Mouse (Mus musculus) R1 (cell line): Measurements from ENCODE around the gene Lrrc23.
A peak's percentile ranks its signal among the peaks of the same experiment; 100 is the strongest.

Experiments
- DNase-seq: peaks from one replicate; pipeline ENCODE4 v3.0.0-alpha.2; 2018; ENCODE audit warnings: low read depth, low spot score

Gene Lrrc23

DNA sequence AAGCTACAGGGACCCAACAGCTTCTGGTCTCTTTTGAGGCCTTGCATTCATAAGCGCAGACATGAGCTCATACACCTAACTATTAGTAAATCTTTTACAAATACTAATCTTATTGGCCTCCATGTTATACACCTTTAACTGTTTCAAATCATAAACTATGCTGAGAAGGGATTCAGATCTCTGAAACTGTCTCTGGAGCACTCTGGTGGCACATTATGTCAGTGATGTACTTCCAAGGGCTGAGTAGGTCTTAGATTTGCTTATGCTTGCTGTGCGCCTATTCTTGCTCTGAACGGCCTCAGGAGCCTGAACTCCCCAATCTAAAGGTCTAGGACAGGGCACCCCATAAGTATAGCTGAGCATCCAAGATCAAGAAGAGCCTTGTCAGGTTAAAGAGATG, 37.7 kb downstream of the Lrrc23 start:
- no peak for DNase-seq

DNA sequence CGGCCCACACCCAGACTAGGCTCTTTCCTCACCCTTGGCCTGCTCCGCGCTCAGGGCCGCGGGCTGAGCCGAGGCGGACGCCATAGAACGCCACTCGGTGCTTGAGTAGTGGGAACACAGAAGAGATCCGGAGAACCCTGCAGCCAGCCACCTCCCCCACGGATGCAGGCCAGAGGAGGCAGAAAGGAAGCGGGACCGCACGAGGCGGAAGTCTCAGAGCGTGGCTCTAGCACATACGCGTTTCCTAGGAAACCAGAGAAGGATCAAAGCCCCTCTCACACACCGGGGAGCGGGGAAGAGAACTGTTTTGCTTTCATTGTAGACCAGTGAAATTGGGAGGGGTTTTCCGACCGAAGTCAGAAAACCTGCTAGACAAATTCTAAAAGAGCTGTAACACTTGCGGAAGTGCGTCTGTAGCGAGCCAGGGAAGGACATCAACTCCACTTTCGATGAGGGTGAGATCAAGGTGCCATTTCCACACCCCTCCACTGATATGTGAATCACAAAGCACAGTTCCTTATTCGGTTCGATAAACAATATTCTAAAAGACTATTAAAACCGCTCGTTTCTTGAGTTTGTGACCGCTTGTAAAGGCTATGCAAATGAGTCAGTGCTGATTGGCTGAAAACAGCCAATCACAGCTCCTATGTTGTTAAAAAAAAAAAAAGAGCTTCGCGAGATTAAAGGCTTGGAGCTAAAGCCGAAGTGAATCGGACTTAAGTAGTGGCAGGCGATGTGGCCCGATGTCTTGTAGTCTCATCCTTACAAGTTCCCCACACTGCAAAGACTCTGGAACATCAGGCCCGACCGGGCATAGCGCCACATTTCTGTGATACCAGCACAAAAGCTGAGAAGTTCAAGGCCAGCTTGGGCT, 38.4 kb downstream of the Lrrc23 start, which contains the start of gene Grcc10:
Gene Grcc10, minus strand, starts transcription at position 487 of the 874 bp plus-strand sequence.
- peak; percentile 100 for DNase-seq

DNA sequence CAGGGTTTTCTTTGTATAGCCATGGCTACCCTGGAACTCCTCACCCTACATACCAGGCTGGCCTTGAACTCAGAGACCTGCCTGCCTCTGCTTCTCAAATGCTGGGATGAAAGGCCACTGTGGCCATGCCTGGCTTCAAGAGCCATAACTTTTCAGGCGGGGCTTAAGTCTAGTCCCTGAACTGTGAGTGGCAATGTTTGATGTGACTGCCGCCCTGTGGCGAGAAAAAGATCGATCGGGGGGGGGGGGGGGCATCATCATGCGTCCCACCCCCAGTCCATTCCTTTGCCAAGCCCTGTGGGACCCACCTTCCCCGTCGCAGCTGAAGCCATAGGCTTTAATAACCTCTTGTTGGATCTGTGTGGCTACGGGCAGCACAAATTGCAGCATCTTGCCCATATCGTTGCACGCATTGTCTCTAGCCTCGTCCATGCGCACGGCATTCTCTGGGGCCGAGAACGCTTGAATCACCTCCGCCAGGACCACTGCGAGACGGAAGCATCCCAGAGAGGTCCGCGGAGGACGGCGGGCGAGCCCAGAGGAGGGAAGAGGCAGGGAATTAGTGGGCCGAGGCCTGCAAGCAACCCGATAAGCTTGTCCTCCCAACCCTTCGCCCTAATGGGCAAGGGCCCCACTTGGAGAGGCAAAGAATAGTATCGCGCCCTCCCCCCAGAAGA, 39.2 kb downstream of the Lrrc23 start:
- peak; percentile 78 for DNase-seq

DNA sequence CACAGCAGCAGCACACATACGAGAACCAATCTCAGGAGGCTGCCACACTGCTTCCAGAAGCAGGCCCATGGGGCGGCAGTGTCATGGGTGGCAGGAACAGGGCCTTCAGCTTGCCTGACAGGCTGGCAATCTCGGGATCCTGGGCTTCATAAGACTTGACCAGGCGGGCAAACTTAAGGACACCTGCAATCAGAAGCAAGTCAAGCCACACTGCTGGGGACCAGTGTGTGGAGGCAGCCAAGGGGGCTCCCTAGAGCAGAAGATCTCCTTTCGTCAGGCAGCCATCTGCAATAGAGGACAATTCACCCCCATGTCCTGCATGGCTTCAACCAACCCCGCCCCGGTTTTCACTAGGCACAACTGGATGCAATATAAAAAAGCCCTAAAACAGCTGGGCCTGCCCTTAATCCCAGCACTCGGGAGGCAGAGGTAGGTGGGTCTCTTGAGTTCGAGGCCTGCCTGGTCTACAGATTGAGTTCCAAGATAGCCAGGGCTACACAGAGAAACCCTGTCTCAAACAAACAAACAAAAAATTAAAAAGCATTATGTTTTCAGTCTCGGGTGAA, 40.2 kb downstream of the Lrrc23 start:
- no peak for DNase-seq

DNA sequence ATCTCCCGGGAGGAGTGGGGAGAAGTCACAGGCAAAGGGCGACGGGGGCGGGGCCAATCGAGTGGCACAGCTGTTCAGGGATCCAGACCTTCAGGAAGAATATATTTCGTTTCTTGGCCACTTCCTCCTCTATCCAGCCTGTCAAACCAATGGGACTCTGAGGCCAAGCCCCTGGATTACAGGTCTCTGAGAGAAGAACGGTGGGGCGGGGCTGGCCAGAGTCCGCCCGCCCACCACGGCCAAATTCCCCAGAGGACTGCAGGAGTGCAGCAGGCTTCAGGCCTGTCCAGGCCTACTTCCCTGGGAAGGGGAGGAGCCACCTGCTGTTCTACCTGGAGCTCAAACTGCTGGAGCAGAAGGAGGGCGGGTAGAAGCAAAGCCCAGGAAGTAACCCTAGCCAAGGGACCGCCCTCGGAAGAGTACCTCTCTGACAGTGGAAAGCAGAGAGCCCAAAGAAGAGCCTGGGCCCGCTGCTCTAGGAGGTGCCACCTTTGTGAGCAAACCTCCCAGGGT, 41.0 kb downstream of the Lrrc23 start, which contains the start of gene Ptpn6:
Gene Ptpn6, minus strand, starts transcription at position 204 of the 513 bp plus-strand sequence.
- peak; percentile 96 for DNase-seq

DNA sequence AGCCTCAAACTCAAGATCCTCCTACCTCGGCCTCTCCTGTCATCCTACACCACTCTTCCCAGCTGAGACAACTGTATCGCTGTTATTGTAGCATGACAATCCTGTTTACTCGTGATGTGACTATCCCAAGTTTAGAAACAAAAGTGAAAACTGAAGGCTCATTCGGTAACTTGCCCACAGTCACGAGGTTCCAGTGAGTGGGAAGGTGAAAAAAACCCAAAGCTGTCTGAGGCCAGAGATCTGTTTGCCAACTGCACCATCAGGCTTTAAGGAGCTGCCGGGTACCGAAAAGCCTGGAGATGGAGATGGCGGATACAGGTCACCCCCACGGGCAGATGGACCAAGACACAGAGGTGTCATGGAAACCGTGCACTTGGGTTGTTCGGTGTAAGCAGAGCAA, 42.5 kb downstream of the Lrrc23 start:
- no peak for DNase-seq

DNA sequence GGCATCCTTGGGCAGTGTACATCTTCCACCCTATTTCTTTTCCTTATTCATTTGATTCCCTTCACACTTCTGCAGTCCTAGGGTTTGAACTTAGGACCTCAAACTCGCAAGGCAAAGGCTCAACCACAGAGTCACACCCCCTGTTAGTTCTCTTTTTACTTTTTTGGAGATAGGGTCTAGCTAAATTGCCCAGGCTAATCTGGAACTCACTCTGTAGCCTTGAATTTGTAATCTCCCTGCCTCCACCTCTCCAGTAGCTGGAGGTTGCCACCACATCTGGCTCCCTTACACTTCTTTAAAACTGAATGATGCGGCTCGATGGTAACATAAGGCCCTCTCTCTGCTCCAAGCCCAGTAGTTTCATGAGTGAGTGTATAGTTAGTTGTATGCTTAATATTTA, 45.1 kb downstream of the Lrrc23 start:
- no peak for DNase-seq

DNA sequence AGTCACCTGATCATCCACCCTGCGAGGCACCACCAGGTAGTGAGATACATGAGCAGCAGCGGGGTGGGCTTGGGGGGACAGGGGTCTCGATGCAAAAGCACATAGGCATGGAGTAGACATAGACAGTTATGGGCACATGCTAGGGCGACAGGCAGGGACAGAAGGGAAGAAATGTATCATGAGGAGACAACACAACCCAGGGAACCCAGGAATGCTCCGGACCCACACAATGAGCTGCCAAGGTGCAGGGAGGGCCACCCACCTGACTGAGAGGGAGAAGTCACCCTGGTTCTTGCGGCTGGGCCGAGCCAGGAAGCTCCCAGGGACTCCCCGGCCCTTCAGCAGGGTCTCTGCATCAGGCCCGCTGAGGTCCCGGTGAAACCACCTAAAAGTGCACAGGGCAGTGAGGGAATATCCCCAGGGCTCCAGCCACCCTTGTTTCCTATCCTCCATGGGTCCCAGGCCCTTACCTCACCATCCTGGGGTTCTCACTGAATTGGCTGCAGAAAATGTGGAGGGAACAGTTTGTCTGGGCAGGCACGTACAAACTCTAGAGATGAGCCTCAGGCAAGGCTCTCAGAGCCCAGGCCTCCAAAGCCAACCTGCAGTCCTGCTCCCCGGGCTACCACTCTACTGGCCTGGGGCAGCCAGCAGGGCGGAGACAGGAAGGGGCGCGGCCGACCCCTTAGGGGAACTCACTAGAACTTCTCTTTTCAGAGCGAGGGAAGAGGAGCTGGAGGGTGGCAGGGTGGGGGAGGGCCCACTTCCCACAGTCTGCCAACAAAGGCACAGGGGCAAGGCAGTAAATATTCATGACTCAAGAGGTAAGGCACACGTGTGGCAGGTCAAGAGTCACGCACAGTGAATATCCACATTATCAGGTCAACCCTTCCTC, 46.8 kb downstream of the Lrrc23 start:
- peak; percentile 65 for DNase-seq

DNA sequence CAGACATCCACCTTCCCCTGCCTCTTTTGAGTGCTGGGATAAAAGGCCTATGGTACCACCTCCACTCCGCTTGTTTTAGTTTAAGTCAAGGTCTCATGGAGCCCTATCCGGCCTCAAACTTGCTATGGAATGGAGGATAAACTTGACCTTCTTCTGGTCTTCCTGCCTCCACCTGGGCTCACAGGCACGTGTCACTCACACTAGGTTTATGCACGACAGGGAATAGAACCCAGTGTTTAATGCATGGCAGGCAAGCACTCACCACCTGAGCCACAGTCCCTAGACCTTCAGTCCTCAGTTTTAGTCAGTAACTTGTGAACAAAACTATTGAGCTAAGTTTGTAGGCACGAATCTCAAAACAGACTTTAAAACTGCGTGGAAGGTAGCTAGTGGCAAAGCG, 48.5 kb downstream of the Lrrc23 start:
- DNase-seq = no peak

DNA sequence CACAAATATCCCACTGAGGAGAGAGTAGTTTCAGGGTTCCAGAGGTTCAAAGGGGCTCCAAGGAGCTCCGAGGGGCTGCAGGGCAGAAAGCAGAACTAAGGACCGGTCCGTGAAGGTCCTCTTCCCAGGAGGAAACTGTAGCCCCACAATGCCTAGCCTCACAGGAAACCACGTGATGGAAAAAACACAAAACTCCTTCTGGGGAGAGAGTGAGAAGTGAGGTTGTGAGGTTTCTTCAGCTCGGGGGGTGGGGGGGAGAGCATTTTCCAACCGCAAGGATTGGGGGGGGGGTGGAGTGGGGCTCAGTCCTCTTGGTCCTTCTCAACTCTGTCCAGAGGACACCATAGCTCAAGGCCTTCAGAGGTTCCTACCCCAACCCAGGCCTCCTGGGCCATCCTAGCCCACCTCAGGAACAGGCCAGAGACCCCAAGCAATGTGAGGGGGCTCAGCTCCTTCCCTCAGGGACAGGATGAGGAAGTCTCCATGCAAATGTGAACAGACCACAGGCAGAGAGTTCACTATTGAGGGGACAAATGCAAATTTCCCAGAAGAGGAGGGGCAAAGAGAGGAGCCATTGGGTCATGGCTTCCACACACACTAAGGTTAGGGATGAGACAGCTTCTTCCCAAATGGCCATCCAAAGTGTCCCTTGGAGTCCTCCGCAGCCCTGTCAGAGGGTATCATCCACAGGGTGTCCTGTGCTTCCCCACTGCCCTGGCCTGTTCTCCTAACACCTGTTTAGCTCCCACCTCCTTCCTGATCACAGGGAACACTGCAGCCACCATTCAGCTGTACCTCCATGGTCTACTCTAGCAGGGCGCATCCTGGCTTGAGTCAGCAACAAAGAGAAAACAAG, 49.4 kb downstream of the Lrrc23 start:
- DNase-seq = no peak

DNA sequence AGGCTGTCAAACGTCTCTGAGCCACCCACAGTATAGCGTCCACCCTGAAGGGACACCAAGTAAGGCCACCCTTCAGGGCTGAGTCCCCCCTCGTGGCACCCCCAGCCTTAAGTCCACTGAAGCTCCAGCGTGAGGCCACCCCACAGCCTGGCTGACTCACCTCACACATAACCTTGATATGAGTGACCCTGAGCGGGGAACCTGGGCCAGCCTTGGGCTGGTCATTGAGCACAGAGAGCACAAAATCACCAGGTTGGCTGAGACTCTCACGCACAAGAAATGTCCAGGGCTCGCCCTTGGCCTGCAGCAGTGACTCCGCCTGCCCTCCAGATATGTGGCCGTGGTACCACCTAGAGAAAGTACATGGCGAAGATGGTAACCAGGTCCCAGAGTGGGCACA, 50.9 kb downstream of the Lrrc23 start:
- DNase-seq = no peak

DNA sequence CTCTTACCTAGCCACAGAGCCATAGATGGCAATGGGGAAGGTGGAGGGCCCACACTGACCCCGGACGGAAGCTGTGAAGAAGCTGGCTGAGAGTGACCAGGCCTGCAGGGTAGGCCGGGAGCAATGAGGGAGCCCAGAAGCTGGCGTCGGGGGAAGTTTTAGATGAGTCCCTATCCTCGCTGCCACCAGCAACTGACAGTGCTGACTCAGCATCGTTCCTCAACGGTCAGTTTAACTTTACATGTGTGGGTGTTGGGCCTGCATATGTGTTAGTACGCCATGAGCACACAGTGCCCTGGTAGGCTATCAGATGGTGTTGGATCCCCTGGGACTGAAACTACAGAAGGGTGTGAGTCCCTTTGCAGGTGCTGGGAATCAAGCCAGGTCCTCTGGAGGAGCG, 55.1 kb downstream of the Lrrc23 start:
- no peak for DNase-seq

DNA sequence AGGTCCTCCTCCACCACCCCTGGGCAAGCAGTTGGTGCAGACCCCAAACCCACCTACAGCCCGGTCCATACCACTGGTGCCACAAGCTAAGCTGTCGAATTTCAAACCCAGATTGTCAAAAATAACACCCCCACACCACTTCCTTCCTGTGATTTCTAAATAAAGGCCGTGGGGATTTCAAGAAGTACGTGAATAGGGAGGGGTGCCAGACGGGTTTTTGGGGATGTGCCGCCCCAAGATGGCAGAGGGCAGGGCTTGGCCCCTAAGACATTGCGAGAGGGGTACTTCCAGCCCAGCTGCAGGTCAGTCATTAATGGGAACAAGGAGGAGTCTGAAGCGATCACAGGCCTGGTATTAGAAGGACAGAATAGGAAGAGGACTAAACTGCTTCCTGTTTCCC, 56.0 kb downstream of the Lrrc23 start:
- DNase-seq = no peak

DNA sequence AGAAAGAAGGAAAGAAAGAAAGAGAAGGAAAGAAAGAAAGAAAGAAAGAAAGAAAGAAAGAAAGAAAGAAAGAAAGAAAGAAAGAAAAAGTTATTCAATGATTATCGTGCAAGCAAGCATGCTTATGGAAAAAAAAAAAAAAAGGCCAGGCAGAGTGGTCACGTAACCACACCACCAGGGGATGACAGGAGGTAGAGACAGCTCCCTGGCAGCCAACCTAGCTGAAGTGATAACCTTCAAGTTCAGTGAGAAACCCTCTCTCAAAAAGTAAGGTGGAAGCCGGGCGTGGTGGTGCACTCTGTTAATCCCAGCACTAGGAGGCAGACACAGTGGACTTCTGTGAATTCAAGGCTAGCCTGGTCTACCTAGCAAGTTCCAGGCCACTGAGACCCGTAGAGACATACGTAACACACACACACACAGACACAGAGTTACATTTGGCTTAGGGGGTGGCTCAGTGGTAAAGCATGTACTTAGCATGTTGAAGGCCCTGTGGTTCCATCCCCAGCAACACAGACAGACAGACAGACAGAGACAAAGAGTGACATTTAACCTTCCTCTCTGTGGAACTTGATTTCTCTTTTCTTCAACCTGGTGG, 56.6 kb downstream of the Lrrc23 start:
- no peak for DNase-seq

DNA sequence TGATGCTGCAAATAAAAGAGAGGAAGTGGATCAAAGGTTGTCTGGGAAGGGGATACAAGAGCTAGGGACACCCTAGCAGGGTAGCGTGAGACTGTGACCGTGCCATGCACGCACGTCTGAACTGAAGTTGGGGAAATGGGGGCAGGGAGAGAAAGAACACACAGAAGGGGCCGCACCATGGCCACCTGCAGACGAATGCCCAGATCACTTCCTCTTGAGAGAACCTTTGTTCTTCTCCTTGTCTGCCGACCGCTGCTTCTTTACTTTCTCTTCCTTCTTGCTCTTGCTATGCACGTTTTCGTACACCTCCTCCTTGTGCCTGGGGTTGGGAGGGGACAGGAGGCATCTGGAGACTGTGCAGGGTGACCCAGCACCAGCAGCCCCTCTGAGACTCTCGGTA, 58.6 kb downstream of the Lrrc23 start:
- no peak for DNase-seq
